Mouse (Mus musculus) frontal cortex, postnatal 10 days (tissue): ENCODE measurements around the gene Olfr1315-ps1.

Experiments used
- DNase-seq, 2 experiments: peaks; one replicate each; pipeline ENCODE4 v3.0.0; 2022; ENCODE audit warnings: low spot score in 2 of 2, mixed read lengths in 1 of 2

Gene Olfr1315-ps1

DNA sequence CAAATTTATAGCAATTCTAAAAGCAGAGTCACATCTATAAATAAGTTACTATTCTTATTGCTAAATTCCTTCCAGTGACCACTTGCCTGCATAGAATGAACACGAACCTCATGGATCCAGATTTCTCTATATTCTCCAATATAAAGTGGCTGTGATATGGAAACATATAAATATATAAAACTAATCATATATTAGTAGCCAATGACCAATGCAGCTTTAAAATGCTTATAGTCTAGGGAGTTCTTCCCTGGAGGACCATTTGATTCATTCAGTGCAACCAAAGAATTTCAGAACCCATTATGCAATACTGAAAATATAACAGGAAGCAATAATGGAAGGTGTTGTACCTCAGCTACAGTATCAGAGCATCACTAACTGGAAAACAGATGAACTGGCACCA is at the start of gene Olfr1315-ps1:
Olfr1315-ps1 (minus strand) TSS at position 101 of the 400 bp plus-strand sequence.
- DNase-seq: no peak

DNA sequence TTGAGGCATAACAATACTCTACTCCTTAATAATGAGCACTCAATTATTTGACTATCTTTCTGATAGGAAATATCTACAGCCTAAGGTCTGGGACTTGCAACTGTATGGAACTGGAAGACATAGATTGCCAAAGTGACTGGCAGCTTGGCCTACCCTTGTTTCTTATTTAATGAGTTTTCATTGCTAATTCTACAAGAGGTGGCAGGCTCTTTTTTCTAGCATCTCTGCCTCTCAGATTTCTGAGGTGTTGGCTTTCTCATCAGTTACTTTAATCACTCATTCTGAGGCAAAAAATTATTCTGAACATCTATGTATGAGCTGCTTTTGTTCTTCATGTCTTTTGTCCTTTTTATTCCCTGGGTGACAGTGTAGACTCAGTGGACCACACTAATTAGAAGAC is 38.7 kb upstream of the Olfr1315-ps1 start, which contains the start of gene Olfr1318:
Olfr1318 (plus strand) TSS at position 301 of the 400 bp plus-strand sequence.
- DNase-seq: no peak

DNA sequence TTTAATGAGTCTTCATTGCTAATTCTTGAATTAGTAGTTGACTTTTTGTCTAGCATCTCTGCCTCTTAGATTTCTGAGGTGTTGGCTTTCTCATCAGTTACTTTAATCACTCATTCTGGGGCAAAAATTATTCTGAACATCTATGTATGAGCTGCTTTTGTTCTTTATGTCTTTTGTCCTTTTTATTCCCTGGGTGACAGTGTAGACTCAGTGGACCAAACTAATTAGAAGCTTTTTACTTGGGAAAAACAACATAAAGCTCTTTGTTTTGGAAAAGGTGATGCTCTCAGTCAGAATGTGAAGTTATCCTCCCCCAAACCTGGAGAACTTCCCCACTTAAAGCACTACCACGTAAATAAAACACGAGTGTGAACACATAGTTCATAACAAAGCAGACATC is 24.8 kb upstream of the Olfr1315-ps1 start, which contains the start of gene Olfr1317:
Olfr1317 (plus strand) TSS at position 301 of the 400 bp plus-strand sequence.
- no peak for DNase-seq

DNA sequence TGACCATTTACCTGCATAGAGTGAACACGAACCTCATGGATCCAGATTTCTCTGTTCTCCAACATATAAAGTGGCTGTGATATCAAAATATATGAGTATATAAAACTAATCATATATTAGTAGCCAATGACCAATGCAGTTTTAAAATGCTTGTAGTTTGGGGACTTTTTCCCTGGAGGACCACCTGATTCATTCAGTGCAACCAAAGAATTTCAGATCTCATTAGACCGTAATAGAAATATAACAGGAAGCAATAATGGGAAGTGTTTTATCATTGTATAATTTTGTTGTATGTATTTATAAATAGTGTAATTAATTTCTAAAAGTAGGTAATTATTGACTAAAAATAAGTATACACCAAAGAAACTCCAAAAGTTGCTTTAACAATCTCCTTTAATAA is 19.6 kb upstream of the Olfr1315-ps1 start, which contains the start of gene Olfr1316:
Olfr1316 (minus strand) TSS at position 101 of the 400 bp plus-strand sequence.
- no peak for DNase-seq

DNA sequence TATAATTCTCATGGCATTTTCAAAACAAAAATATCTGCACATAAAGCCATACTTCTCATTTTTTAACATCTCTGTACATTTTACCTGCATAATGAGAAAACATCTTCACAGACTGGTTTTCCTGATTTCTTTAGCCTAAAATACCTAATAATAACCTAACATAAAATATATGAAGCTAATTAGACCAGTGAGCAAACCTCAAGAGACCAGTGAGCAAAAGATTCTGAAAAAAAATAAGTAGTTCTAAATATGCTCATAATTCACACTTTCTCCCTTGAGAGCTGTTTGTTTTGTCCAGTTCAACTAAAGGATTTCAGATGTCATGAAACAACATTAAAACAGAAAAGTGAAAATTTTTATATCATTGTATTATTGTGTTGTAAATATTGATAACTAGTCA is 18.6 kb downstream of the Olfr1315-ps1 start, which contains the start of gene Olfr1314:
Olfr1314 (minus strand) TSS at position 101 of the 400 bp plus-strand sequence.
- no peak for DNase-seq

DNA sequence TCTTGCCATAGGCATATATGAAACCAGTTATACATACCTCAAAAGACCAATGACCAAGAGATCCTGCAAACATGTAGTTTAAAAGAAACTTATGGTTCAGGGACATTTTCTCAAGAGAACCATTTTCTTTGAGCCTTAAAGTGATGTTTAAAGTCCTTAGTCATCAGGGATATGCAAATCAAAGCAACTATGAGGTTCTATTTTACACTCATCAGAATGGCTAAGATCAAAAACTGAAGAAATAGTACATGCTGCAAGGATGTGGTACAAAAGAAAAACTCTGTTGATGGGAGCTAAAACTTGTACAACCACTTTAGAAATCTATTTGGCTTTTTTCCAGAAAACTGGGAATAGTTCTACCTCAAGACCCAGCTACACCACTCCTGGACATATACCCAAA is 37.5 kb downstream of the Olfr1315-ps1 start, which contains the start of gene Olfr1313:
Olfr1313 (minus strand) TSS at position 101 of the 400 bp plus-strand sequence.
- DNase-seq: no peak
